9 mouse cellular contexts compared by ENCODE assay signal in genomic region chr4:148940674-148941211, GRCm38 (mm10).
DNase-seq lines count a peak whose midpoint lies in the region; ATAC-seq lines count a peak whose summit lies in the region.
"Had no signal": no experiment of that assay in that cellular context is flagged by ENCODE, and none has a peak within 500 bp of the region (broad histone marks: within the 10 kb centered on the region; RNA-seq: fewer than 3 reads in every experiment).

No protein-coding gene starts in this region.

- H3K27ac ChIP-seq in embryonic facial prominence, embryonic 12.5 days = 0 out of 2 replicates have a peak overlapping the region, but pooled peaks have one; percentile 31

- H3K4me2 ChIP-seq in embryonic facial prominence, embryonic 12.5 days (replicated peaks) = peak overlapping the region; percentile 35

- H3K36me3 ChIP-seq in embryonic facial prominence, embryonic 12.5 days = 0 out of 2 replicates have a peak, but pooled peaks cover 2% of the 10 kb centered on the region

- ATAC-seq in embryonic facial prominence, embryonic 12.5 days (ENCODE audit: insufficient number of reproducible peaks, insufficient read depth, low FRiP score, low TSS enrichment) = peak; percentile 89
- ATAC-seq in megakaryocyte, adult 5-6 weeks (ENCODE audit: poor library complexity, severe bottlenecking) = peak; percentile 89

- H3K4me3 ChIP-seq in embryonic facial prominence, embryonic 12.5 days = no peak overlapping the region
- H3K4me3 ChIP-seq: erythroblast, embryonic 14.5 days had no signal

- peaks cover 58% of the 10 kb centered on the region for H3K27me3 ChIP-seq in embryonic facial prominence, embryonic 12.5 days

- no peaks in the 10 kb centered on the region for H3K9me3 ChIP-seq in embryonic facial prominence, embryonic 12.5 days

- peaks cover 20% of the 10 kb centered on the region for H3K4me1 ChIP-seq in embryonic facial prominence, embryonic 12.5 days

- intact Hi-C loops in heart, postnatal 14 days (cut with DNase I) = no loop called here

- 8% methylated on average over 25 of the region's 25 CpGs for WGBS in embryonic facial prominence, embryonic 12.5 days

- H3K9ac ChIP-seq in embryonic facial prominence, embryonic 12.5 days = no peak overlapping the region

- DNase-seq in 416B (ENCODE audit: low read depth) = peak; percentile 12
- peak; percentile 69 for DNase-seq in MEL-GATA-1-ER (ENCODE audit: extremely low read depth, low read depth)
- DNase-seq in heart, postnatal 14 days = peak; percentile 63 to 71
- peak; percentile 85 to 88 for DNase-seq in kidney, postnatal 36 days
- DNase-seq in spleen, adult 12 weeks (ENCODE audit: low spot score) = peak; percentile 11
- no peak for DNase-seq in left cerebral cortex, adult 8-10 months (ENCODE audit: low spot score in 2 of 2)

Comparison
In these comparisons a context has a peak if more than half of its experiments do, and no peak if none do; other contexts are left out.
1. DNase-seq: peak in 416B (single experiment), MEL-GATA-1-ER (single experiment), heart, postnatal 14 days (2 of 2), kidney, postnatal 36 days (2 of 2) and spleen, adult 12 weeks (single experiment); none in left cerebral cortex, adult 8-10 months (0 of 2).